Mouse (Mus musculus) kidney, postnatal 0 days (tissue): ENCODE results near the gene Agbl2. TPM values are rescaled to one million over a fixed set of nuclear protein-coding genes. Genes with fewer than 3 reads are reported as not detected.

Source experiments
- ATAC-seq: fragments of 200-750 bp; cut with Nextera tagmentation; replicated peaks from 2 replicates; pipeline ENCODE4 v1.8.0; 2017; ENCODE audit warnings: low read depth, moderate number of reproducible peaks, moderate TSS enrichment, moderate library complexity; ENCODE audit not compliant: low FRiP score
- DNase-seq: peaks from one replicate; pipeline ENCODE4 v3.0.0-alpha.2; 2016; ENCODE audit warnings: low spot score
- H3K27ac ChIP-seq: fragments of 300-500 bp; sonication (generic); 2 replicates; pipeline ENCODE4 v1.5.1; 2014; ENCODE audit warnings: mild to moderate bottlenecking
- H3K27me3 ChIP-seq: fragments of 300-500 bp; sonication (generic); 2 replicates; pipeline ENCODE4 v1.6.1; 2014; ENCODE audit warnings: low read length, mixed read lengths; ENCODE audit not compliant: insufficient read depth
- H3K36me3 ChIP-seq: fragments of 300-500 bp; sonication (generic); 2 replicates; pipeline ENCODE4 v1.6.1; 2014; ENCODE audit warnings: low read length, mixed read lengths; ENCODE audit not compliant: insufficient read depth
- H3K4me1 ChIP-seq: fragments of 300-500 bp; sonication (generic); replicated peaks from 2 replicates; pipeline ENCODE4 v1.6.1; 2014; ENCODE audit warnings: antibody characterized with exemption, low read length, mixed read lengths; ENCODE audit not compliant: insufficient read depth
- H3K4me2 ChIP-seq: fragments of 300-500 bp; sonication (generic); 2 replicates; pipeline ENCODE4 v1.6.1; 2014; ENCODE audit warnings: mild to moderate bottlenecking, low read length, moderate library complexity, mixed read lengths
- H3K4me3 ChIP-seq: fragments of 300-500 bp; sonication (generic); replicated peaks from 2 replicates; pipeline ENCODE4 v1.5.1; 2014; ENCODE audit warnings: low read depth, low read length
- H3K9ac ChIP-seq: fragments of 300-500 bp; sonication (generic); 2 replicates; pipeline ENCODE4 v1.6.1; 2014; ENCODE audit warnings: low read depth, low read length
- H3K9me3 ChIP-seq: fragments of 300-500 bp; sonication (generic); replicated peaks from 2 replicates; pipeline ENCODE4 v1.6.1; 2016; ENCODE audit warnings: low read length, inconsistent platforms, mixed read lengths
- CTCF ChIP-seq: IDR thresholded peaks from 2 replicates; pipeline ENCODE4 v1.5.1; 2016; ENCODE audit warnings: antibody characterized with exemption, low read depth, mild to moderate bottlenecking, moderate library complexity
- WGBS: fragments of 180-500 bp; shearing (Covaris S2); extraction: QIAGEN DNeasy Blood & Tissue Kit; methylation state at CpG from one replicate; pipeline ENCODE4 v1.1.7; 2014; 5-methylcytosine and 5-hydroxymethylcytosine counted together
- polyA plus RNA-seq: library from polyadenylated mRNA; unstranded; fragments of >200 nt; fragmentation: Nextera tagmentation; extraction: Ambion mirVana; gene quantifications from 2 replicates; pipeline ENCODE4 v1.2.1, GENCODE M21; 2015

The Agbl2 gene
- polyA plus RNA-seq, 1 experiment from 2014 or later, result 0.89 TPM

- no peak for DNase-seq
- no peak overlapping the region for H3K4me3 ChIP-seq
- peaks cover 9% of the 10 kb centered on the region; the same call in 1 of the 2 replicates for H3K4me1 ChIP-seq
- H3K4me2 ChIP-seq, result no peak overlapping the region
- H3K27me3 ChIP-seq, result peaks cover 9% of the 10 kb centered on the region; the same call in 1 of the 2 replicates
- no peak overlapping the region for H3K27ac ChIP-seq
- no peak for ATAC-seq
- TF ChIP-seq CTCF, result no peak
- WGBS, result 66% methylated on average over 2 of the region's 2 CpGs
- H3K9ac ChIP-seq, result no peak overlapping the region
- no peaks in the 10 kb centered on the region for H3K36me3 ChIP-seq
- peaks cover 3% of the 10 kb centered on the region; the same call in 1 of the 2 replicates for H3K9me3 ChIP-seq
Observed at GRCm38 (mm10) chr2:90881824-90882223, 99.3 kb downstream of the Agbl2 start.

Other genes starting within 250 kb of the Agbl2 start
- 6.8 and 7.2 TPM in 2 replicates for gene Ptprj, start 202.1 kb upstream of the Agbl2 start, polyA plus RNA-seq
- 19.9 and 21.4 TPM in 2 replicates for gene Nup160, start 105.5 kb upstream of the Agbl2 start, polyA plus RNA-seq
- 44.2 and 52.7 TPM in 2 replicates for gene Fnbp4, start 37.4 kb upstream of the Agbl2 start, polyA plus RNA-seq
- 188 and 209 TPM in 2 replicates for gene Mtch2, start 64.4 kb downstream of the Agbl2 start, polyA plus RNA-seq
- 23.0 and 28.0 TPM in 2 replicates for gene C1qtnf4, start 103.1 kb downstream of the Agbl2 start, polyA plus RNA-seq
- gene Kbtbd4, start 122.0 kb downstream of the Agbl2 start, polyA plus RNA-seq, result 32.7 and 33.8 TPM in 2 replicates
- gene Ndufs3, start 122.1 kb downstream of the Agbl2 start, polyA plus RNA-seq, result 322 and 331 TPM in 2 replicates
- 59.3 and 65.5 TPM in 2 replicates for gene Celf1, start 157.7 kb downstream of the Agbl2 start, polyA plus RNA-seq